Mouse (Mus musculus): Measurements from ENCODE around the gene Me1.

DNA sequence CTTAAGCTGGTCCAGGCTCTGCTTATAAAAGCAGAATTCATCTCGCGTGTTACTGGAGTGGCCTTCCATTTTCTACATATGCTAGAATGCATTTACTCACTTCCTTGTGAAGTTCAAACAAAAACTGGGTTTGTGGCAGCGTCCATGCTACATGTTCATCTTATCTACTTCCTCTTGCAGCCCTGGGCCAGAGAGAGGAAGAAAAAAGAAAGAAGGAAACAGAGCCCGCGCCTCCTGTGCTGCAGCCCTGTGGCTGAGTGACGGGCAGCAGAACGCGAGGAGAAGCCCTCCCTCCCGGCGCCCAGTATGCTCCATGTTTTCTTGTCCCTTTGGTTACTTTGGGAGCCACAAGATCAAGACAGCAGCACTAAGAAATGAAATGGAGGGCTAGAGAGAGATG lies 116.1 kb downstream of the Me1 start:
- TF ChIP-seq POLR2A (IDR thresholded peaks at IDR 0.05; ENCODE audit: low read depth, low read length) = no peak
- no peak for TF ChIP-seq CTCF (conservative IDR thresholded peaks at IDR 0.05; ENCODE audit: insufficient read depth, insufficient read length, low read depth, low read length)

Measured in kidney, adult 2 months (tissue).